ENCODE assay signal across 12 mouse cellular contexts in genomic region chr10:28297531-28297930, GRCm38 (mm10).
"Had no signal": no experiment of that assay in that cellular context is flagged by ENCODE, and none has a peak within 500 bp of the region (broad histone marks: within the 10 kb centered on the region; RNA-seq: fewer than 3 reads in every experiment).

No protein-coding gene starts in this region.

- H3K9me3 ChIP-seq: limb, embryonic 12.5 days; liver, embryonic 15.5 days; midbrain, embryonic 10.5 days; neural tube, embryonic 12.5 days had no signal

- ATAC-seq: intestine, embryonic 16.5 days; lung, postnatal 0 days had no signal

- H3K4me2 ChIP-seq: limb, embryonic 12.5 days; liver, embryonic 15.5 days; neural tube, embryonic 12.5 days had no signal

- H3K36me3 ChIP-seq: limb, embryonic 12.5 days; liver, embryonic 15.5 days; midbrain, embryonic 10.5 days; neural tube, embryonic 12.5 days had no signal

- H3K27me3 ChIP-seq: limb, embryonic 12.5 days; liver, embryonic 15.5 days; neural tube, embryonic 12.5 days had no signal

- H3K27ac ChIP-seq: limb, embryonic 12.5 days; liver, embryonic 15.5 days; midbrain, embryonic 10.5 days; neural tube, embryonic 12.5 days; stomach, postnatal 0 days had no signal

- H3K4me1 ChIP-seq: limb, embryonic 12.5 days; liver, embryonic 15.5 days; neural tube, embryonic 12.5 days had no signal

- DNase-seq: kidney, postnatal 10 days; liver; lung, adult 2 months; lung, postnatal 36 days; midbrain, embryonic 14.5 days had no signal

- H3K4me3 ChIP-seq: limb, embryonic 12.5 days; liver, embryonic 15.5 days; midbrain, embryonic 10.5 days; neural tube, embryonic 12.5 days had no signal

- H3K9ac ChIP-seq: limb, embryonic 12.5 days; liver, embryonic 15.5 days; neural tube, embryonic 12.5 days had no signal
